Mouse (Mus musculus): Measurements from ENCODE around the gene Galnt9. TPM values are rescaled to one million over a fixed set of nuclear protein-coding genes. Genes with fewer than 3 reads are reported as not detected.

Galnt9 gene
- 1.3 TPM in 2 replicates for polyA plus RNA-seq (2012; rRNA removed)

GRCm38 (mm10) chr5:110543951-110544690 lies at the start of gene Galnt9:
TSS of gene Galnt9 (plus strand) at chr5:110544355.
- Histone ChIP-seq H3K4me1 (ENCODE audit: control insufficient read depth, insufficient read depth, insufficient read length) (no peaks in the 10 kb centered on the region), H3K4me3 (ENCODE audit: extremely low read depth, insufficient read depth, insufficient read length) (no peak within 1 kb of the TSS), H3K27me3 (ENCODE audit: control insufficient read depth, insufficient read depth, low read length) (peaks cover 5% of the 10 kb centered on the region; the same call in 1 of the 2 replicates), H3K27ac (ENCODE audit: insufficient read depth, low read length) (no peak within 1 kb of the TSS), H3K36me3 (ENCODE audit: control insufficient read depth, insufficient read depth, low read length) (no peaks in the 10 kb centered on the region)
- 4% methylated on average over 81 of the region's 82 CpGs for WGBS
- TF ChIP-seq POLR2A (IDR thresholded peaks at IDR 0.05; ENCODE audit: low read depth, low read length) (no peak), CTCF (IDR thresholded peaks at IDR 0.05; ENCODE audit: extremely low read depth, insufficient read depth, insufficient read length, insufficient replicate concordance) (no peak)
- DNase-seq (ENCODE audit: low read depth in 1 of 2, low spot score in 2 of 2), result no peak

- no peaks in the 10 kb centered on the region for H3K4me1 ChIP-seq (ENCODE audit: control insufficient read depth, insufficient read depth, insufficient read length)
- H3K27ac ChIP-seq (ENCODE audit: insufficient read depth, low read length), result no peak overlapping the region
- no peak for DNase-seq (ENCODE audit: low read depth in 1 of 2, low spot score in 2 of 2)
- H3K27me3 ChIP-seq (ENCODE audit: control insufficient read depth, insufficient read depth, low read length), result no peaks in the 10 kb centered on the region
- TF ChIP-seq POLR2A (IDR thresholded peaks at IDR 0.05; ENCODE audit: low read depth, low read length) (no peak), CTCF (IDR thresholded peaks at IDR 0.05; ENCODE audit: extremely low read depth, insufficient read depth, insufficient read length, insufficient replicate concordance) (no peak)
- 76% methylated on average over 4 of the region's 4 CpGs for WGBS
- H3K4me3 ChIP-seq (ENCODE audit: extremely low read depth, insufficient read depth, insufficient read length), result no peak overlapping the region
- no peaks in the 10 kb centered on the region for H3K36me3 ChIP-seq (ENCODE audit: control insufficient read depth, insufficient read depth, low read length)
These were observed 49.8 kb upstream of the Galnt9 start for GRCm38 (mm10) chr5:110494396-110494795.

GRCm38 (mm10) chr5:110495051-110495450 lies 49.1 kb upstream of the Galnt9 start:
- no peaks in the 10 kb centered on the region for H3K4me1 ChIP-seq (ENCODE audit: control insufficient read depth, insufficient read depth, insufficient read length)
- H3K27ac ChIP-seq (ENCODE audit: insufficient read depth, low read length), result no peak overlapping the region
- no peaks in the 10 kb centered on the region for H3K36me3 ChIP-seq (ENCODE audit: control insufficient read depth, insufficient read depth, low read length)
- TF ChIP-seq POLR2A (IDR thresholded peaks at IDR 0.05; ENCODE audit: low read depth, low read length) (no peak), CTCF (IDR thresholded peaks at IDR 0.05; ENCODE audit: extremely low read depth, insufficient read depth, insufficient read length, insufficient replicate concordance) (no peak)
- no peaks in the 10 kb centered on the region for H3K27me3 ChIP-seq (ENCODE audit: control insufficient read depth, insufficient read depth, low read length)
- no peak for DNase-seq (ENCODE audit: low read depth in 1 of 2, low spot score in 2 of 2)
- H3K4me3 ChIP-seq (ENCODE audit: extremely low read depth, insufficient read depth, insufficient read length), result no peak overlapping the region
- WGBS, result 97% methylated on average over 6 of the region's 6 CpGs

- H3K4me3 ChIP-seq (ENCODE audit: extremely low read depth, insufficient read depth, insufficient read length), result no peak overlapping the region
- no peak for DNase-seq (ENCODE audit: low read depth in 1 of 2, low spot score in 2 of 2)
- TF ChIP-seq CTCF (IDR thresholded peaks at IDR 0.05; ENCODE audit: extremely low read depth, insufficient read depth, insufficient read length, insufficient replicate concordance) (no peak), POLR2A (IDR thresholded peaks at IDR 0.05; ENCODE audit: low read depth, low read length) (no peak)
- H3K27me3 ChIP-seq (ENCODE audit: control insufficient read depth, insufficient read depth, low read length), result no peaks in the 10 kb centered on the region
- H3K4me1 ChIP-seq (ENCODE audit: control insufficient read depth, insufficient read depth, insufficient read length), result no peaks in the 10 kb centered on the region
- 82% methylated on average over 5 of the region's 5 CpGs for WGBS
- H3K27ac ChIP-seq (ENCODE audit: insufficient read depth, low read length), result no peak overlapping the region
- H3K36me3 ChIP-seq (ENCODE audit: control insufficient read depth, insufficient read depth, low read length), result no peaks in the 10 kb centered on the region
These were observed 46.6 kb upstream of the Galnt9 start for GRCm38 (mm10) chr5:110497556-110497955.

GRCm38 (mm10) chr5:110498071-110498470 lies 46.1 kb upstream of the Galnt9 start:
- H3K36me3 ChIP-seq (ENCODE audit: control insufficient read depth, insufficient read depth, low read length), result no peaks in the 10 kb centered on the region

GRCm38 (mm10) chr5:110500233-110500632 lies 43.9 kb upstream of the Galnt9 start:
- no peaks in the 10 kb centered on the region for H3K36me3 ChIP-seq (ENCODE audit: control insufficient read depth, insufficient read depth, low read length)
- H3K4me3 ChIP-seq (ENCODE audit: extremely low read depth, insufficient read depth, insufficient read length), result no peak overlapping the region
- no peaks in the 10 kb centered on the region for H3K4me1 ChIP-seq (ENCODE audit: control insufficient read depth, insufficient read depth, insufficient read length)
- no peak overlapping the region for H3K27ac ChIP-seq (ENCODE audit: insufficient read depth, low read length)
- no peak for DNase-seq (ENCODE audit: low read depth in 1 of 2, low spot score in 2 of 2)
- H3K27me3 ChIP-seq (ENCODE audit: control insufficient read depth, insufficient read depth, low read length), result no peaks in the 10 kb centered on the region
- TF ChIP-seq CTCF (IDR thresholded peaks at IDR 0.05; ENCODE audit: extremely low read depth, insufficient read depth, insufficient read length, insufficient replicate concordance) (no peak), POLR2A (IDR thresholded peaks at IDR 0.05; ENCODE audit: low read depth, low read length) (no peak)
- 63% methylated on average over 4 of the region's 4 CpGs for WGBS

More at GRCm38 (mm10) chr5:110498071-110498470, 46.1 kb upstream of the Galnt9 start:
- TF ChIP-seq CTCF (IDR thresholded peaks at IDR 0.05; ENCODE audit: extremely low read depth, insufficient read depth, insufficient read length, insufficient replicate concordance) (no peak), POLR2A (IDR thresholded peaks at IDR 0.05; ENCODE audit: low read depth, low read length) (no peak)
- Histone ChIP-seq H3K27ac (ENCODE audit: insufficient read depth, low read length) (no peak overlapping the region), H3K27me3 (ENCODE audit: control insufficient read depth, insufficient read depth, low read length) (no peaks in the 10 kb centered on the region), H3K4me3 (ENCODE audit: extremely low read depth, insufficient read depth, insufficient read length) (no peak overlapping the region), H3K4me1 (ENCODE audit: control insufficient read depth, insufficient read depth, insufficient read length) (no peaks in the 10 kb centered on the region)
- no peak for DNase-seq (ENCODE audit: low read depth in 1 of 2, low spot score in 2 of 2)
- 73% methylated on average over 10 of the region's 10 CpGs for WGBS

- 63% methylated on average over 3 of the region's 3 CpGs for WGBS
- DNase-seq (ENCODE audit: low read depth in 1 of 2, low spot score in 2 of 2), result no peak
- H3K27me3 ChIP-seq (ENCODE audit: control insufficient read depth, insufficient read depth, low read length), result no peaks in the 10 kb centered on the region
- no peaks in the 10 kb centered on the region for H3K36me3 ChIP-seq (ENCODE audit: control insufficient read depth, insufficient read depth, low read length)
- no peak overlapping the region for H3K27ac ChIP-seq (ENCODE audit: insufficient read depth, low read length)
- no peak overlapping the region for H3K4me3 ChIP-seq (ENCODE audit: extremely low read depth, insufficient read depth, insufficient read length)
- H3K4me1 ChIP-seq (ENCODE audit: control insufficient read depth, insufficient read depth, insufficient read length), result no peaks in the 10 kb centered on the region
- TF ChIP-seq CTCF (IDR thresholded peaks at IDR 0.05; ENCODE audit: extremely low read depth, insufficient read depth, insufficient read length, insufficient replicate concordance) (no peak), POLR2A (IDR thresholded peaks at IDR 0.05; ENCODE audit: low read depth, low read length) (no peak)
These were observed 40.8 kb upstream of the Galnt9 start for GRCm38 (mm10) chr5:110503361-110503760.

Data from spleen, adult 2 months (tissue).